Mouse (Mus musculus) spleen, adult 2 months (tissue): ENCODE data around the gene Sema4c.

Source experiments
- CTCF ChIP-seq: fragments of 200-500 bp; IDR thresholded peaks from 2 replicates; pipeline ENCODE4 v1.5.1; 2011; ENCODE audit warnings: mild to moderate bottlenecking, inconsistent platforms; ENCODE audit not compliant: insufficient read depth, insufficient read length, insufficient replicate concordance; ENCODE audit errors: extremely low read depth
- POLR2A ChIP-seq: fragments of 200-500 bp; IDR thresholded peaks from 2 replicates; pipeline ENCODE4 v1.6.1; 2011; ENCODE audit warnings: low read depth, low read length, inconsistent platforms

- TF ChIP-seq CTCF (no peak), POLR2A (no peak)
These were observed 34.1 kb downstream of the Sema4c start for GRCm38 (mm10) chr1:36524058-36524457.
